Mouse (Mus musculus): ENCODE measurements around the gene Wbp2nl.

- TF ChIP-seq CTCF (IDR thresholded peaks at IDR 0.05; ENCODE audit: insufficient read depth, low read length) (no peak), POLR2A (IDR thresholded peaks at IDR 0.05; ENCODE audit: borderline replicate concordance, extremely low read depth, low read depth, low read length) (no peak)
Observed at GRCm38 (mm10) chr15:82255248-82255647, 43.5 kb upstream of the Wbp2nl start.

All from lung, adult 2 months (tissue).